Mouse (Mus musculus): ENCODE measurements around the gene Mtrr.

- TF ChIP-seq POLR2A (IDR thresholded peaks at IDR 0.05; ENCODE audit: low read depth, low read length) = no peak
- TF ChIP-seq CTCF (conservative IDR thresholded peaks at IDR 0.05; ENCODE audit: insufficient read depth, insufficient read length, low read depth, low read length) = no peak
Observed at GRCm38 (mm10) chr13:68568110-68568509, 13.8 kb downstream of the Mtrr start.
